Mouse (Mus musculus): ENCODE data around the gene Gnaq.

DNA sequence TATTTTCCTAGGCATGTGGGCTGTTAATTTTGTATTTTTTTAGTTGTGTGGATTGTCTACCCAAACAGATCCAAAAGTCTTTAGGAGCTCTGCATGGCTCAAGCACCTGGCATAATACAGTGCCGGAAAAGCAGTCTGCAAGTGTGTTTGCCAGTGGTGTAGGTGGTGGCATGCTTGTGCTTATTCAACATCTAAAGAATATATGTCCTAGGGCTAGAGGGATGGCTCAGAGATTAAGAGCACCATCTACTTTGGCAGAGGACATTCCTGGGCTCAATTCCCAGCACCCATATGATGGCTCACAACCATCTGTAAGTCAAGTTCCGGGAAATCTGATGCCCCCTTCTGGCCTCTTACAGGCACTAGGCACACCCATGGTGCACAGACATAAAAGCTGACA, 3.5 kb upstream of the Gnaq start:
- TF ChIP-seq POLR2A (IDR thresholded peaks at IDR 0.05; ENCODE audit: low read depth, low read length), result no peak
- TF ChIP-seq BHLHE40 (IDR thresholded peaks at IDR 0.05; ENCODE audit: low read depth, low read length), result no peak
- TF ChIP-seq CTCF (conservative IDR thresholded peaks at IDR 0.05 in 1 of 2, IDR thresholded peaks at IDR 0.05 in 1 of 2; ENCODE audit: low read depth in 2 of 2, low read length in 2 of 2), result no peak
- TF ChIP-seq POLR2AphosphoS2 (IDR thresholded peaks at IDR 0.05; ENCODE audit: low read depth, low read length), result no peak
- TF ChIP-seq NRF1 (IDR thresholded peaks at IDR 0.05; ENCODE audit: low read depth, low read length), result no peak
- no peak for TF ChIP-seq TBP (conservative IDR thresholded peaks at IDR 0.05; ENCODE audit: low read depth, low read length)
- TF ChIP-seq JUND (conservative IDR thresholded peaks at IDR 0.05; ENCODE audit: low read depth, low read length), result no peak
- TF ChIP-seq GABPA (IDR thresholded peaks at IDR 0.05; ENCODE audit: insufficient replicate concordance, low read depth, low read length), result no peak
- no peak for TF ChIP-seq CHD2 (IDR thresholded peaks at IDR 0.05; ENCODE audit: low read length)
- TF ChIP-seq ZC3H11A (IDR thresholded peaks at IDR 0.05; ENCODE audit: low read depth, low read length), result no peak
- no peak for TF ChIP-seq TCF12 (IDR thresholded peaks at IDR 0.05; ENCODE audit: low read depth, low read length)
- TF ChIP-seq RAD21 (IDR thresholded peaks at IDR 0.05; ENCODE audit: low read depth, low read length), result no peak
- no peak for TF ChIP-seq ZNF384 (IDR thresholded peaks at IDR 0.05; ENCODE audit: low read depth, low read length)
- no peak for TF ChIP-seq KAT2A (IDR thresholded peaks at IDR 0.05; ENCODE audit: insufficient replicate concordance, low read length)

All from CH12.LX (cell line).